In the genomic region with DNA sequence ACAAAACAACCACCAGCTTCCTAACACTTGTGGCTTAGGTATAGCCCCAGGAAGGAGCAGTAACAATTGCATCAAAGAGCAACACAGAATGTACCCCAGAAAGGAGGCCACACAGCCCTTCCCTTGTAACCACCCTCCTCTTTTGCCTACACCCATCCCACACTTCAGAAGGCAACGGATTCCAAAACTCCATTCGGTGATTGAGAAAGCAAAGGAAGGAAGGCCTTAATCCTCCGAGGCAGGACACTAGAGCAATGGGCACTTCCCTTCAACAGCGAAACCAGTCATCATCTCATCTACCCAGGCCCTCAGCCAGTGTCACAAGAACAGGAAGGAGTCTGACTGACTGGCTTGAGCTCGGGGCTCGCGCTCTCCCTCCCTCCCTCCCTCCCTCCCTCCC, we compare ENCODE assay signal across 8 mouse cellular contexts.
DNase-seq lines count a peak whose midpoint lies in the region; ATAC-seq lines count a peak whose summit lies in the region.

No protein-coding gene starts in this region.

- H3K36me3 ChIP-seq in neural tube, embryonic 13.5 days: no peaks in the 10 kb centered on the region
- no peaks in the 10 kb centered on the region for H3K36me3 ChIP-seq in embryonic facial prominence, embryonic 11.5 days (replicated peaks; ENCODE audit: control insufficient read depth, insufficient read depth, low read depth, low read length)
- H3K36me3 ChIP-seq in liver, embryonic 16.5 days (ENCODE audit: control insufficient read depth, insufficient read depth): no peaks in the 10 kb centered on the region
- H3K36me3 ChIP-seq in neural tube, embryonic 15.5 days: no peaks in the 10 kb centered on the region

- intact Hi-C loops in heart, postnatal 36 days (cut with DNase I): no loop called here
- intact Hi-C loops in left cerebral cortex, postnatal 10 days (cut with DNase I): no loop called here

- H3K4me2 ChIP-seq in neural tube, embryonic 13.5 days: 0 out of 2 replicates have a peak overlapping the region, but pooled peaks have one; percentile 11
- H3K4me2 ChIP-seq in embryonic facial prominence, embryonic 11.5 days (ENCODE audit: low read depth, low read length): no peak overlapping the region
- peak overlapping the region; percentile 26 for H3K4me2 ChIP-seq in liver, embryonic 16.5 days (ENCODE audit: low read depth, low read length)
- no peak overlapping the region; the same call in 1 of the 2 replicates for H3K4me2 ChIP-seq in neural tube, embryonic 15.5 days

- peaks cover 31% of the 10 kb centered on the region for H3K4me1 ChIP-seq in neural tube, embryonic 13.5 days (replicated peaks)
- peaks cover 5% of the 10 kb centered on the region; the same call in 1 of the 2 replicates for H3K4me1 ChIP-seq in embryonic facial prominence, embryonic 11.5 days (ENCODE audit: control insufficient read depth, insufficient read depth, low read length)
- peaks cover 19% of the 10 kb centered on the region for H3K4me1 ChIP-seq in liver, embryonic 16.5 days (ENCODE audit: control insufficient read depth, low read depth, low read length)
- peaks cover 25% of the 10 kb centered on the region for H3K4me1 ChIP-seq in neural tube, embryonic 15.5 days

- no peak overlapping the region for H3K4me3 ChIP-seq in neural tube, embryonic 13.5 days
- no peak overlapping the region for H3K4me3 ChIP-seq in embryonic facial prominence, embryonic 11.5 days (ENCODE audit: low read depth, low read length)
- H3K4me3 ChIP-seq in liver, embryonic 16.5 days (ENCODE audit: low read depth, low read length): peak overlapping the region; percentile 31
- H3K4me3 ChIP-seq in neural tube, embryonic 15.5 days (replicated peaks): no peak overlapping the region

- peak overlapping the region; percentile 43 for H3K27ac ChIP-seq in neural tube, embryonic 13.5 days (replicated peaks)
- H3K27ac ChIP-seq in embryonic facial prominence, embryonic 11.5 days (replicated peaks; ENCODE audit: low read depth, low read length): no peak overlapping the region
- peak overlapping the region; percentile 76 for H3K27ac ChIP-seq in liver, embryonic 16.5 days (ENCODE audit: low read length)
- H3K27ac ChIP-seq in neural tube, embryonic 15.5 days (replicated peaks): peak overlapping the region; percentile 6; the same call in 1 of the 2 replicates

- ATAC-seq in neural tube, embryonic 13.5 days (ENCODE audit: low read depth): no peak
- 0 out of 2 replicates have a peak, but pooled peaks have one; percentile 68 for ATAC-seq in embryonic facial prominence, embryonic 11.5 days (replicated peaks; ENCODE audit: insufficient number of reproducible peaks, low FRiP score, low TSS enrichment, low read depth)
- peak; percentile 68 for ATAC-seq in liver, embryonic 16.5 days (ENCODE audit: low read depth)
- no peak for ATAC-seq in neural tube, embryonic 15.5 days (ENCODE audit: low FRiP score)

- WGBS in neural tube, embryonic 13.5 days: 8% methylated on average over 7 of the region's 7 CpGs
- WGBS in embryonic facial prominence, embryonic 11.5 days: 12% methylated on average over 7 of the region's 7 CpGs
- WGBS in liver, embryonic 16.5 days (ENCODE audit: insufficient replicate concordance): 5% methylated on average over 7 of the region's 7 CpGs
- 10% methylated on average over 7 of the region's 7 CpGs for WGBS in neural tube, embryonic 15.5 days

- H3K27me3 ChIP-seq in neural tube, embryonic 13.5 days: no peaks in the 10 kb centered on the region
- H3K27me3 ChIP-seq in embryonic facial prominence, embryonic 11.5 days (ENCODE audit: control insufficient read depth, insufficient read depth, low read length): no peaks in the 10 kb centered on the region
- H3K27me3 ChIP-seq in liver, embryonic 16.5 days (ENCODE audit: control insufficient read depth, insufficient read depth, low read depth, low read length): no peaks in the 10 kb centered on the region
- H3K27me3 ChIP-seq in neural tube, embryonic 15.5 days (replicated peaks): no peaks in the 10 kb centered on the region

- no peak for DNase-seq in neural tube, embryonic 10.5 days (ENCODE audit: extremely low spot score, low spot score)
- DNase-seq in embryonic facial prominence, embryonic 11.5 days (ENCODE audit: low spot score): peak; percentile 33
- DNase-seq in heart, postnatal 36 days: peak; percentile 49 to 58
- DNase-seq in left cerebral cortex, postnatal 10 days (ENCODE audit: extremely low spot score in 1 of 2, low spot score in 2 of 2): no peak
- no peak for DNase-seq in layer of hippocampus, adult 9-10 months (ENCODE audit: low spot score)

- no peak overlapping the region for H3K9ac ChIP-seq in neural tube, embryonic 13.5 days
- no peak overlapping the region for H3K9ac ChIP-seq in embryonic facial prominence, embryonic 11.5 days (replicated peaks; ENCODE audit: low read length)
- no peak overlapping the region; the same call in 1 of the 2 replicates for H3K9ac ChIP-seq in liver, embryonic 16.5 days (ENCODE audit: low read depth, low read length)
- no peak overlapping the region for H3K9ac ChIP-seq in neural tube, embryonic 15.5 days (replicated peaks)

- H3K9me3 ChIP-seq in neural tube, embryonic 13.5 days: no peaks in the 10 kb centered on the region
- H3K9me3 ChIP-seq in embryonic facial prominence, embryonic 11.5 days (replicated peaks; ENCODE audit: control insufficient read depth, low read length): no peaks in the 10 kb centered on the region
- no peaks in the 10 kb centered on the region for H3K9me3 ChIP-seq in liver, embryonic 16.5 days (replicated peaks; ENCODE audit: control insufficient read depth, low read length)
- H3K9me3 ChIP-seq in neural tube, embryonic 15.5 days (replicated peaks): no peaks in the 10 kb centered on the region

Comparison
In these comparisons a context has a peak if more than half of its experiments do, and no peak if none do; other contexts are left out.
1. H3K4me2 ChIP-seq: peak in neural tube, embryonic 13.5 days (single experiment) and liver, embryonic 16.5 days (single experiment); none in embryonic facial prominence, embryonic 11.5 days (single experiment) and neural tube, embryonic 15.5 days (single experiment).
2. ATAC-seq: peak in embryonic facial prominence, embryonic 11.5 days (single experiment) and liver, embryonic 16.5 days (single experiment); none in neural tube, embryonic 13.5 days (single experiment) and neural tube, embryonic 15.5 days (single experiment).
3. DNase-seq: peak in embryonic facial prominence, embryonic 11.5 days (single experiment) and heart, postnatal 36 days (2 of 2); none in neural tube, embryonic 10.5 days (single experiment), left cerebral cortex, postnatal 10 days (0 of 2) and layer of hippocampus, adult 9-10 months (single experiment).